Mouse (Mus musculus) ES-Bruce4 (cell line): Measurements from ENCODE around the gene Slc11a2.

Experiments
- CTCF ChIP-seq: IDR thresholded peaks from one replicate; pipeline ENCODE4 v1.8.1; 2011; ENCODE audit warnings: low read depth, low read length
- EP300 ChIP-seq: IDR thresholded peaks from 2 replicates; pipeline ENCODE4 v1.6.1; 2011; ENCODE audit warnings: low read depth, low read length; ENCODE audit not compliant: insufficient read depth

DNA sequence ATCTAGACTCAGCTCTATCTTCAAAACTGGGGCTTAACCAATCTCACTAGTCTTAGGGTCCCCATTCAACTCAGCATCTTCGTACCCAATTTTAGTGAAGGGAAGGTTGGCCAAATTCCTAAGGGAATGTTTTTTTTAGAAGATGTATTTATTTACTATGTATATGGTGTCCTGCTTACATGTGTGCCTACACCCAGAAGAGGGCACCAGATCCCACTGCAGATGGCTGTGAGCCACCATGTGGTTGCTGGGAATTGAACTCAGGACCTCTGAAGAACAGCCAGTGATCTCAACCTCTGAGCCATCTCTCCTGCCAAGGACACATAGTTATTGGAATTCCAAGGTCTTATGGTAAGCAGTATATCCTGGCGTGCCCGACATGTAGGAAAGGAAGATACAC lies 29.3 kb downstream of the Slc11a2 start:
- TF ChIP-seq CTCF (peak; percentile 4), EP300 (no peak)
